Mouse (Mus musculus) MEL (cell line): Measurements from ENCODE around the gene Zfp809. TPM values are rescaled to one million over a fixed set of nuclear protein-coding genes. Genes with fewer than 3 reads are reported as not detected.

Experiments used
- DNase-seq: peaks from one replicate; pipeline ENCODE4 v3.0.0; 2011; ENCODE audit warnings: low read depth, low spot score
- H3K27ac ChIP-seq: 2 replicates; pipeline ENCODE4 v1.5.1; 2012; ENCODE audit warnings: low read depth, mild to moderate bottlenecking, control low read depth, low read length, moderate library complexity; ENCODE audit not compliant: control insufficient read depth
- H3K27me3 ChIP-seq, 2 experiments: fragments of 150-350 bp in 1 of 2; sonication (generic) in 1 of 2; 2 replicates each; pipeline ENCODE4 v1.6.1; 2012; ENCODE audit warnings: low read length in 2 of 2, mild to moderate bottlenecking in 2 of 2, improper control_type of control experiment in 1 of 2, moderate library complexity in 1 of 2; ENCODE audit not compliant: insufficient read depth in 2 of 2, control insufficient read depth in 1 of 2
- H3K36me3 ChIP-seq, 2 experiments: 2 replicates each; pipeline ENCODE4 v1.6.1; 2012 to 2014; ENCODE audit warnings: low read length in 2 of 2, improper control_type of control experiment in 1 of 2, inconsistent platforms in 1 of 2, mild to moderate bottlenecking in 1 of 2; ENCODE audit not compliant: insufficient read depth in 2 of 2, control insufficient read depth in 1 of 2
- H3K4me1 ChIP-seq, 2 experiments: fragments of 150-350 bp in 1 of 2; sonication (generic) in 1 of 2; 2 replicates each; pipeline ENCODE4 v1.6.1; 2012; ENCODE audit warnings: low read length in 2 of 2, improper control_type of control experiment in 1 of 2, mild to moderate bottlenecking in 1 of 2; ENCODE audit not compliant: insufficient read depth in 2 of 2, control insufficient read depth in 1 of 2
- H3K4me3 ChIP-seq, 2 experiments: fragments of 150-350 bp in 1 of 2; sonication (generic) in 1 of 2; 2 replicates each; pipeline ENCODE4 v1.5.1; 2012; ENCODE audit warnings: low read depth in 2 of 2, low read length in 2 of 2, mild to moderate bottlenecking in 2 of 2, moderate library complexity in 2 of 2, control low read depth in 1 of 2, improper control_type of control experiment in 1 of 2; ENCODE audit not compliant: control insufficient read depth in 1 of 2, insufficient read depth in 1 of 2
- H3K79me2 ChIP-seq: 2 replicates; pipeline ENCODE4 v1.6.1; 2012; ENCODE audit warnings: mild to moderate bottlenecking, low read length, moderate library complexity; ENCODE audit not compliant: control insufficient read depth, poor library complexity, insufficient read depth
- H3K9ac ChIP-seq: 2 replicates; pipeline ENCODE4 v1.6.1; 2012; ENCODE audit warnings: low read depth, mild to moderate bottlenecking, control low read depth, low read length, moderate library complexity; ENCODE audit not compliant: control insufficient read depth, poor library complexity, severe bottlenecking
- H3K9me3 ChIP-seq: fragments of 150-350 bp; sonication (generic); replicated peaks from 2 replicates; pipeline ENCODE4 v1.6.1; 2012; ENCODE audit warnings: mild to moderate bottlenecking, low read length, improper control_type of control experiment, moderate library complexity; ENCODE audit not compliant: insufficient read depth
- BHLHE40 ChIP-seq: IDR thresholded peaks from 2 replicates; pipeline ENCODE4 v1.6.1; 2012; ENCODE audit warnings: low read depth, mild to moderate bottlenecking, inconsistent platforms, low read length, improper control_type of control experiment, borderline replicate concordance
- CHD1 ChIP-seq: IDR thresholded peaks from 2 replicates; pipeline ENCODE4 v1.6.1; 2012; ENCODE audit warnings: low read depth, mild to moderate bottlenecking, inconsistent platforms, low read length, improper control_type of control experiment
- CHD2 ChIP-seq: IDR thresholded peaks from 2 replicates; pipeline ENCODE4 v1.6.1; 2011; ENCODE audit warnings: low read length, improper control_type of control experiment
- CTCF ChIP-seq, 3 experiments: IDR thresholded peaks in 2 of 3; conservative IDR thresholded peaks in 1 of 3; 2 replicates each; pipeline ENCODE4 v1.5.1; 2011 to 2012; ENCODE audit warnings: low read length in 3 of 3, low read depth in 2 of 3, mild to moderate bottlenecking in 2 of 3, improper control_type of control experiment in 1 of 3, inconsistent platforms in 1 of 3, mixed read lengths in 1 of 3, moderate library complexity in 1 of 3; ENCODE audit not compliant: control insufficient read depth in 1 of 3, insufficient read depth in 1 of 3, poor library complexity in 1 of 3, severe bottlenecking in 1 of 3
- E2F4 ChIP-seq: IDR thresholded peaks from 2 replicates; pipeline ENCODE4 v1.6.1; 2011; ENCODE audit warnings: low read depth, low read length, improper control_type of control experiment, borderline replicate concordance
- ELF1 ChIP-seq: IDR thresholded peaks from 2 replicates; pipeline ENCODE4 v1.6.1; 2014; ENCODE audit warnings: low read depth, mild to moderate bottlenecking, inconsistent platforms, low read length, improper control_type of control experiment, moderate library complexity
- EP300 ChIP-seq, 2 experiments: IDR thresholded peaks; 2 replicates each; pipeline ENCODE4 v1.6.1; 2011; ENCODE audit warnings: improper control_type of control experiment in 2 of 2, low read length in 2 of 2, low read depth in 1 of 2, mild to moderate bottlenecking in 1 of 2
- ETS1 ChIP-seq: IDR thresholded peaks from 2 replicates; pipeline ENCODE4 v1.6.1; 2012; ENCODE audit warnings: low read depth, mild to moderate bottlenecking, inconsistent platforms, low read length, improper control_type of control experiment, moderate library complexity
- GABPA ChIP-seq: IDR thresholded peaks from 2 replicates; pipeline ENCODE4 v1.6.1; 2012; ENCODE audit warnings: low read depth, mild to moderate bottlenecking, inconsistent platforms, low read length, improper control_type of control experiment, moderate library complexity
- GATA1 ChIP-seq: IDR thresholded peaks from 2 replicates; pipeline ENCODE4 v1.6.1; 2011; ENCODE audit warnings: low read depth, low read length, improper control_type of control experiment
- HCFC1 ChIP-seq: IDR thresholded peaks from 2 replicates; pipeline ENCODE4 v1.6.1; 2012; ENCODE audit warnings: low read depth, mild to moderate bottlenecking, inconsistent platforms, low read length, improper control_type of control experiment, moderate library complexity
- JUND ChIP-seq: IDR thresholded peaks from 2 replicates; pipeline ENCODE4 v1.6.1; 2011; ENCODE audit warnings: low read depth, mild to moderate bottlenecking, improper control_type of control experiment, low read length
- MAFK ChIP-seq: IDR thresholded peaks from 2 replicates; pipeline ENCODE4 v1.6.1; 2011; ENCODE audit warnings: low read depth, mild to moderate bottlenecking, low read length, improper control_type of control experiment, borderline replicate concordance
- MAX ChIP-seq: IDR thresholded peaks from 2 replicates; pipeline ENCODE4 v1.6.1; 2011; ENCODE audit warnings: low read length, improper control_type of control experiment
- MAZ ChIP-seq: IDR thresholded peaks from 2 replicates; pipeline ENCODE4 v1.6.1; 2012; ENCODE audit warnings: low read depth, mild to moderate bottlenecking, inconsistent platforms, low read length, improper control_type of control experiment
- MYB ChIP-seq: IDR thresholded peaks from 2 replicates; pipeline ENCODE4 v1.6.1; 2011; ENCODE audit warnings: mild to moderate bottlenecking, low read depth, low read length, improper control_type of control experiment
- POLR2A ChIP-seq, 2 experiments: IDR thresholded peaks; 2 replicates each; pipeline ENCODE4 v1.6.1; 2011 to 2012; ENCODE audit warnings: low read length in 2 of 2, mild to moderate bottlenecking in 2 of 2, control low read depth in 1 of 2, improper control_type of control experiment in 1 of 2, low read depth in 1 of 2, moderate library complexity in 1 of 2; ENCODE audit not compliant: control insufficient read depth in 1 of 2, insufficient read depth in 1 of 2, poor library complexity in 1 of 2
- POLR2AphosphoS5 ChIP-seq: IDR thresholded peaks from 2 replicates; pipeline ENCODE4 v1.6.1; 2012; ENCODE audit warnings: low read depth, borderline replicate concordance, mild to moderate bottlenecking, inconsistent platforms, low read length, moderate library complexity, mixed read lengths
- RCOR1 ChIP-seq: IDR thresholded peaks from 2 replicates; pipeline ENCODE4 v1.6.1; 2012; ENCODE audit warnings: low read depth, mild to moderate bottlenecking, inconsistent platforms, low read length, improper control_type of control experiment
- SIN3A ChIP-seq: IDR thresholded peaks from 2 replicates; pipeline ENCODE4 v1.6.1; 2012; ENCODE audit warnings: low read length, improper control_type of control experiment, inconsistent platforms
- SMC3 ChIP-seq: IDR thresholded peaks from 2 replicates; pipeline ENCODE4 v1.6.1; 2011; ENCODE audit warnings: low read depth, low read length, improper control_type of control experiment
- TAL1 ChIP-seq: IDR thresholded peaks from 2 replicates; pipeline ENCODE4 v1.6.1; 2012; ENCODE audit warnings: mild to moderate bottlenecking, inconsistent platforms, low read length, moderate library complexity, mixed read lengths
- TBP ChIP-seq: IDR thresholded peaks from 2 replicates; pipeline ENCODE4 v1.8.0; 2011; ENCODE audit warnings: low read depth, low read length, improper control_type of control experiment
- TCF12 ChIP-seq: IDR thresholded peaks from 2 replicates; pipeline ENCODE4 v1.6.1; 2014; ENCODE audit warnings: low read depth, mild to moderate bottlenecking, inconsistent platforms, low read length, improper control_type of control experiment, moderate library complexity
- UBTF ChIP-seq: IDR thresholded peaks from 2 replicates; pipeline ENCODE4 v1.6.1; 2012; ENCODE audit warnings: low read depth, mild to moderate bottlenecking, inconsistent platforms, low read length, improper control_type of control experiment, moderate library complexity, borderline replicate concordance; ENCODE audit not compliant: insufficient read depth
- USF2 ChIP-seq, 2 experiments: IDR thresholded peaks; 2 replicates each; pipeline ENCODE4 v1.6.1; 2011 to 2012; ENCODE audit warnings: improper control_type of control experiment in 2 of 2, low read length in 2 of 2, borderline replicate concordance in 1 of 2, inconsistent platforms in 1 of 2, low read depth in 1 of 2, mild to moderate bottlenecking in 1 of 2; ENCODE audit not compliant: insufficient read depth in 1 of 2
- ZKSCAN1 ChIP-seq: IDR thresholded peaks from 2 replicates; pipeline ENCODE4 v1.6.1; 2012; ENCODE audit warnings: low read depth, mild to moderate bottlenecking, inconsistent platforms, low read length, improper control_type of control experiment, moderate library complexity
- ZMIZ1 ChIP-seq: IDR thresholded peaks from 2 replicates; pipeline ENCODE4 v1.6.1; 2012; ENCODE audit warnings: low read depth, mild to moderate bottlenecking, inconsistent platforms, low read length, improper control_type of control experiment, moderate library complexity
- ZNF384 ChIP-seq: IDR thresholded peaks from 2 replicates; pipeline ENCODE4 v1.6.1; 2012; ENCODE audit warnings: low read depth, mild to moderate bottlenecking, inconsistent platforms, low read length, improper control_type of control experiment
- polyA plus RNA-seq, 2 experiments: library from polyadenylated mRNA; stranded (reverse) in 1 of 2; unstranded in 1 of 2; fragments of >175 nt in 1 of 2; fragments of >200 nt in 1 of 2; gene quantifications; 2 replicates each; pipeline versions ENCODE4 v1.2.1 to v1.2.4; 2012; ENCODE audit warnings: low replicate concordance in 2 of 2, low read depth in 1 of 2; ENCODE audit not compliant: insufficient read length in 2 of 2, insufficient read depth in 1 of 2, missing spikeins in 1 of 2
- total RNA-seq: library from RNA; depleted of rRNA; stranded (reverse); fragments of 300-350 nt; gene quantifications from 2 replicates; pipeline ENCODE4 v1.2.3, GENCODE M21; 2012

The Zfp809 gene
- total and polyA plus RNA-seq, 3 experiments = 67.8 to 101 TPM; not detected in 1

GRCm38 (mm10) chr9:22256579-22256978 lies 31.1 kb downstream of the Zfp809 start:
- no peak overlapping the region for H3K4me3 ChIP-seq
- H3K9me3 ChIP-seq = no peaks in the 10 kb centered on the region
- H3K36me3 ChIP-seq = peaks cover 35 to 50% of the 10 kb centered on the region in 2 experiments

GRCm38 (mm10) chr9:22258784-22259183 lies 33.3 kb downstream of the Zfp809 start:
- Histone ChIP-seq H3K9me3 (no peaks in the 10 kb centered on the region), H3K4me3 (peak overlapping the region; percentile 67 to 89), H3K9ac (peak overlapping the region; percentile 70), H3K27ac (peak overlapping the region; percentile 6), H3K4me1 (peaks cover 29 to 35% of the 10 kb centered on the region in 2 experiments), H3K27me3 (no peaks in the 10 kb centered on the region), H3K79me2 (peaks cover 17% of the 10 kb centered on the region), H3K36me3 (peaks cover 30 to 42% of the 10 kb centered on the region in 2 experiments)
- no peak for DNase-seq
- TF ChIP-seq POLR2A (IDR thresholded peaks at IDR 0.05; ENCODE audit: control insufficient read depth in 1 of 2, insufficient read depth in 1 of 2, low read depth in 1 of 2, low read length in 2 of 2, poor library complexity in 1 of 2) = 0 out of 4 replicates have a peak, but pooled peaks of 1 of the 2 experiments have one; percentile 13
- no peak for TF ChIP-seq UBTF
- TF ChIP-seq ZNF384 = peak; percentile 74
- TF ChIP-seq ELF1 = no peak

More at GRCm38 (mm10) chr9:22256579-22256978, 31.1 kb downstream of the Zfp809 start:
- H3K27ac ChIP-seq = peak overlapping the region; percentile 0; the same call in 1 of the 2 replicates
- H3K9ac ChIP-seq = no peak overlapping the region
- DNase-seq = peak; percentile 97
- TF ChIP-seq EP300 (IDR thresholded peaks at IDR 0.05; ENCODE audit: low read depth in 1 of 2, low read length in 2 of 2) (peak; percentile 92 to 93), POLR2AphosphoS5 (no peak), HCFC1 (no peak), SIN3A (peak; percentile 87), ETS1 (peak; percentile 72), CTCF (IDR thresholded peaks at IDR 0.05 in 2 of 3, conservative IDR thresholded peaks at IDR 0.05 in 1 of 3; ENCODE audit: control insufficient read depth in 1 of 3, insufficient read depth in 1 of 3, low read depth in 2 of 3, low read length in 3 of 3, poor library complexity in 1 of 3, severe bottlenecking in 1 of 3) (no peak), MYB (no peak), RCOR1 (peak; percentile 76; the same call in 1 of the 2 replicates), E2F4 (no peak), ZKSCAN1 (no peak), TCF12 (peak; percentile 88), BHLHE40 (no peak), SMC3 (peak; percentile 0; the same call in 1 of the 2 replicates), USF2 (IDR thresholded peaks at IDR 0.05; ENCODE audit: borderline replicate concordance in 1 of 2, insufficient read depth in 1 of 2, low read depth in 1 of 2, low read length in 2 of 2) (no peak), MAFK (no peak), JUND (no peak), TBP (peak; percentile 72; the same call in 1 of the 2 replicates), GABPA (no peak), CHD2 (no peak), CHD1 (no peak), GATA1 (peak; percentile 93), ZMIZ1 (no peak), TAL1 (peak; percentile 94), MAX (peak; percentile 57), MAZ (0 out of 2 replicates have a peak, but pooled peaks have one; percentile 52), ZNF384 (peak; percentile 98)
- H3K79me2 ChIP-seq = peaks cover 17% of the 10 kb centered on the region
- H3K27me3 ChIP-seq = no peaks in the 10 kb centered on the region
- peaks cover 24 to 31% of the 10 kb centered on the region in 2 experiments for H3K4me1 ChIP-seq
